Mouse (Mus musculus) gastrocnemius, postnatal 25 days (tissue): ENCODE measurements around the gene Olfr320. TPM values are rescaled to one million over a fixed set of nuclear protein-coding genes. Genes with fewer than 3 reads are reported as not detected.
A peak's percentile ranks its signal among the peaks of the same experiment; 100 is the strongest.
"Not testable (repeated sequence)": the region's sequence is repeated elsewhere in the genome, so short reads cannot be mapped to it uniquely, and the experiment has no call there.

Source experiments
- DNase-seq: peaks from one replicate; pipeline ENCODE4 v3.0.0; 2022
- long read RNA-seq, 2 experiments: library from polyadenylated mRNA; stranded (forward); transcript quantifications; one replicate each; pipeline ENCODE4 v2.0.0; 2021
- total RNA-seq, 2 experiments: library from RNA; stranded (reverse); gene quantifications; 1 replicate in 1 of 2; 2 replicates in 1 of 2; pipeline ENCODE4 v1.2.3; 2021

The Olfr320 gene
- not detected for total RNA-seq
- long read RNA-seq, experiment 1 = 0 reads
- long read RNA-seq, experiment 2 = 0 reads

GRCm38 (mm10) chr11:58680799-58681198 lies at the start of gene Olfr320:
Gene Olfr320, plus strand, starts transcription at chr11:58681099.
- no peak for DNase-seq

GRCm38 (mm10) chr11:58634878-58635277 lies 46.0 kb upstream of the Olfr320 start:
- DNase-seq = no peak

DNA sequence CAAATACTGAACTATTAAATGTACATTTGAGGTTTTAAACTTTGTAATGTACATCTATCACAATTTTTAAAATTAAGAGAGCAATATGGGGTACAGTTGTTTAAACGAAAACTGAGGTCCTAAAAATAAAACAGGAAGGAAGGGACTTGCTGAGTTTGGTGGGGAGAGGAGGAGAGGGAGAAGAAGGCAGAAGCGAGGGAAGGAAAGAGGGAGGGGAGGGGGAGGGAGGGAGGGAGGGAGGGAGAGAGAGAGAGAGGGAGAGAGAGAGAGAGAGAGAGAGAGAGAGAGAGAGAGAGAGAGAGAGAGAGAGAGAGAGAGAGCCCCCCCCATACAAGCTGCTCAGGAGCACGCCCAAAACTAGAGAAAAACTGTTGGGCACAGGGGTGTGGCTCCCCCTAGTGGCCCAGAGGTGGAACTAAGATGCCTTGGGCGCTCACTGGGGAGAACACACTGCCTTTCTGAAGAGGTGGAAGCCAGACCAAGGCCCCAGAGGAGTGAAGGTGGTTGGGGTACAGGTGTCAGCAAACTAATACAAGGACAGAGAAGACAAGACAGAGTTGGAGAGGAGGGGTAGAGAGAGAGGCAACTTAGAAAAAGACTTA lies 44.4 kb upstream of the Olfr320 start:
- DNase-seq = peak; percentile 19

DNA sequence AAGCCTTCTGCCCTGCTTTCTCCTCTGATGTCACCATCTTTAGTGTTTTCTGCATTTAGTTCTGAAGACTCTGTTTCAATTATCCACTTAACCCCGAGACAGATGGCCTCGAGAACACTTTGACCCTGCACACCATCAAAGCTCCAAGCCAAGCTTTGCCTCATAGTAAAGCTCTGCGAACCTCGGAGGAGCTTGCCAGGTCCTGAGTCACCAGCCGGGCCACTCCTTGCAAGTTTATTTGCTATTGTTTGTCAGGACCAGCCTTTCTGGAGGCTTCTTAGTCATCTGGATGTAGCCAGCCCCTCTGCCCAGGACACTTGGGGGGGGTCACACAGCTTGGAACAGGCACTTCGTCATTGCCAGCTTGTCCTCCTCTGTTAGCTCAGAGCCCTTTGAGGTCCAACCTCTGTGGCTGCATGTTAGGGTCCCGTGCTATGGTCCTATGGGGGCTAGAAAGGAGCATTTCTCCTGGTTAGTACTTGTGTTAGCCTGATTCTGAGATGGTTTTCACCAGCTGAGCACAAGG lies 42.7 kb upstream of the Olfr320 start:
- DNase-seq = peak; percentile 13

- no peak for DNase-seq
These were observed 40.5 kb upstream of the Olfr320 start, which contains the start of gene Trim58 for GRCm38 (mm10) chr11:58640272-58640867. Gene Trim58, plus strand, starts transcription at chr11:58640465.

DNA sequence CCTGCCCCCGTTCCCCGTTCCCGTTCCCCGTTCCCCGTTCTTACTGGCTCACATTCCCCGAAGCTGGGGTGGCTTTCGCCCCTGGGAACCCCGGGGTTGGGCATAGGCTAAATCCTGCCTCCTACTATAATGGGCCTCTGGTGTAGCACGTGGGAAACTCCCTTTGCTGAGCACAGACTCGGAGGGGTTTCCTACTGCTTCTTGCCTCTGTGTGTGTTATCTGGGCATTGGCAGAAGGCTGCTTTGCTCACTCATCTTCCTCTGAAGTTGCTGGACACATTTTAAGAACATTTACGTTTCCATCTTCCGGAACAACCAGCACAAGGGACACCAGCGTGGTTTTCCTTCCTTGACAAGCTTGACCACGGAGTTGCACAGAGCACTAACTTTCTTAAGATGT lies 39.8 kb upstream of the Olfr320 start:
- no peak for DNase-seq

- no peak for DNase-seq
These were observed 39.1 kb upstream of the Olfr320 start for GRCm38 (mm10) chr11:58641638-58642358.

GRCm38 (mm10) chr11:58643350-58643749 lies 37.5 kb upstream of the Olfr320 start:
- DNase-seq = no peak

- DNase-seq = no peak
These were observed 25.7 kb upstream of the Olfr320 start for GRCm38 (mm10) chr11:58655151-58655550.

- no peak for DNase-seq
These were observed 22.3 kb upstream of the Olfr320 start, which contains the start of gene Olfr322 for GRCm38 (mm10) chr11:58658596-58658995. Gene Olfr322, plus strand, starts transcription at chr11:58658782.

GRCm38 (mm10) chr11:58669252-58669651 lies 11.6 kb upstream of the Olfr320 start:
- DNase-seq = no peak

DNA sequence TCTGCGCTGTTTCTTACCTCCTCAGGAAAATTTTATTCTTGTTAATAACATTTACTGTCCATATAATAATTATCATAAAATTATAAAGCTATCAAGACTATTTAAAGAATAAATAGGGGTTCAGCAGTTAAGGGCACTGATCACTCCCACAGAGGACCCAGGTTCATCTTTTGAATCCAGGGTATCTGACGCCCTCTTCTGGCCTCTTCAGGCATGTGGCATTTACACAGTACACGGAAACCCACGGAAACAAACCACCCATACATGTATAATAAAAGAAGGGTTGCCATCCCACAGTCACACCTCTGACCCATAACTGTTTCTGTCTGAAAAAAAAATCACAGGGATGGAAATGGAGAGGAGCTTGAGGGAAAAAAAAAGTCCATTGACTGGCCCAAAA lies 9.1 kb upstream of the Olfr320 start:
- no peak for DNase-seq

DNA sequence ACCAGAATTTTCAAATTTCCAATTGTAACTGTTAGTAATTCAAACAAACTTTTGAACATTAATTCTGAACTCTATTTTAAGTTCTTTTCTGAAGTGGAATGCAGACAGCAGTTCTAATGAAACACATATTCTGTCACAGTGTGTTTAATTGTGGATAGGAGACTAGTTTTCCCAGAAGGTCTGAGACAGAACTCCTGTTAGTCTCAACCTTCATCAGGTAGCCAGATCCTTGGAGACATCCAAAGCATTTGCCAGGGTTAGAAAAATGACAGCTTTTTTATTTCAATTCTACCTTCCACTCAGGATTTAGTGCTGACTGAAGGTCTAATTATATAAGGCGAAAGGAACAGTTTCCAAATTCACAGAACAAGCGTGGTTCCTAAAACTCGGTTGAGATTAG lies 18.0 kb downstream of the Olfr320 start, which contains the start of gene Olfr319:
Gene Olfr319, plus strand, starts transcription at position 301 of the 400 bp plus-strand sequence.
- no peak for DNase-seq

- no peak for DNase-seq
These were observed 28.2 kb downstream of the Olfr320 start for GRCm38 (mm10) chr11:58709086-58709485.

GRCm38 (mm10) chr11:58717723-58718122 lies 36.8 kb downstream of the Olfr320 start:
- not testable (repeated sequence) for DNase-seq

DNA sequence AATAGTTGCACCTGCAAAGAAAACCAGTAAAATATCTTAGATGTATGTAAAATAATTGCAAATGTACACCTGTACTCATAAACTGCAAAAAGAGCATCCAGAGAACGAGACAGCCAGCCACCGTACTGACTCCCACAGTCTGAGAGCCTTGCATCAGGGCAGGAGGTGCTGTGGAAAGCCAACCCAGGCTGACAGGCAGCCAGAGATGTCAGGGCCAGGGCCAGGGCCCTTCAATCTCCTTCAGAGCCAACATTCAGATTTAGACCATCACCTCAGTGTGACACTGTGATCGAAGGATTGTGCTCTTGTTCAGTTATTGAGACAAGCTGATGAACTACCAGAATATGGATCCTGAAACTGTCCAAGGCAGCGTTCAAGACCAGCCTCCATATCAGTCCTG lies 38.8 kb downstream of the Olfr320 start:
- no peak for DNase-seq

- DNase-seq = no peak
These were observed 43.0 kb downstream of the Olfr320 start, which contains the start of gene Olfr318 for GRCm38 (mm10) chr11:58723914-58724313. Gene Olfr318, minus strand, starts transcription at chr11:58724014.

DNA sequence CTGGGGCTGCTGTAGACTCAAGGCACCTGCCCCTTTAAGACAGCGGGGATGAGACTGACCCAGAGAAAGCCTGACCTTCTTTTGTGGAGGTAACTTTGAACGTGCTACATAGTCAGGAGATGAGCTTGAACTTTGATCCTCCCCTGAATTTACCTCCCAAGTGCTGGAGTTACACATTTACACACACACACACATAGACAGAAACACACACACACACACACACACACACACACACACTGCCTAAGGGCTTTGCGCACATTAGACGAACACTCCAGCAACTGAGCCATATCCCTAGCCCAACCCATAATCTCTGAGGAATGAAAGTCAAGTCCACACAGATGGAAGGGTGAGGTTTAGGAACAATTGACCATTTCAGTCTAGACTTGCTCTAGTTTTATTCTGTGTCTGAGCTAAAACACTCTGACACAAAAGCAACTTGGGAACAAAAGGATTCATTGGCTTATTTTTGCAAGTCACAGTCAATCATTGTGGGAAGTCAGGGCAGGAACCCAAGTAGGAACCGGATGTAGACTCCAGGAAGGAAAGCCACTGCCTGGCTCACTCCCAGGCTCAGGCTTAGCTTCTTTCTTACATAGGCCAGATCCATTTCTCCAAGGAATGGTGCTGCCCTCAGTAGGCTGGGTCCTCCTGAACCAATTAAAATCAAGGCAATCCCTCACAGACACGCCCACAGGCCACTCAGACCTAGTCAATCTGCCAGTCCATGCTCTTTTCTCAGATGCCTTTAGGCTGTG lies 47.2 kb downstream of the Olfr320 start:
- DNase-seq = not testable (repeated sequence)

GRCm38 (mm10) chr11:58733372-58733771 lies 52.5 kb downstream of the Olfr320 start:
- no peak for DNase-seq
